Mouse (Mus musculus): ENCODE results near the gene Gm10320.

GRCm38 (mm10) chr13:98445391-98446125, 46.2 kb downstream of the Gm10320 start:
- no peak for TF ChIP-seq CTCF (conservative IDR thresholded peaks at IDR 0.05; ENCODE audit: insufficient read depth, insufficient read length, low read depth, low read length)
- TF ChIP-seq POLR2A (IDR thresholded peaks at IDR 0.05; ENCODE audit: low read depth, low read length) = no peak
